Mouse (Mus musculus) liver (tissue): ENCODE data around the gene Grk1.

Experiments
- DNase-seq: peaks from one replicate; pipeline ENCODE4 v3.0.0-alpha.2; 2020; ENCODE audit warnings: mixed read lengths

The Grk1 gene

GRCm38 (mm10) chr8:13404666-13405131, at the start of gene Grk1:
Grk1 (plus strand) TSS chr8:13405081.
- no peak for DNase-seq

- no peak for DNase-seq
These were observed 48.7 kb upstream of the Grk1 start for GRCm38 (mm10) chr8:13356221-13356620.

- DNase-seq = no peak
These were observed 48.2 kb upstream of the Grk1 start for GRCm38 (mm10) chr8:13356681-13357080.

GRCm38 (mm10) chr8:13360213-13360612, 44.7 kb upstream of the Grk1 start:
- no peak for DNase-seq

GRCm38 (mm10) chr8:13361865-13362264, 43.0 kb upstream of the Grk1 start:
- DNase-seq = peak; percentile 50

GRCm38 (mm10) chr8:13373151-13373662, 31.7 kb upstream of the Grk1 start:
- no peak for DNase-seq

GRCm38 (mm10) chr8:13381630-13382029, 23.3 kb upstream of the Grk1 start:
- DNase-seq = no peak

- no peak for DNase-seq
These were observed 22.3 kb upstream of the Grk1 start for GRCm38 (mm10) chr8:13382536-13382935.

- DNase-seq = no peak
These were observed 21.9 kb upstream of the Grk1 start for GRCm38 (mm10) chr8:13382999-13383398.

GRCm38 (mm10) chr8:13386366-13386765, 18.5 kb upstream of the Grk1 start:
- DNase-seq = no peak

- no peak for DNase-seq
These were observed 17.2 kb upstream of the Grk1 start for GRCm38 (mm10) chr8:13387728-13388127.

GRCm38 (mm10) chr8:13388744-13389143, 16.1 kb upstream of the Grk1 start:
- no peak for DNase-seq

GRCm38 (mm10) chr8:13393869-13394268, 11.0 kb upstream of the Grk1 start:
- DNase-seq = no peak

GRCm38 (mm10) chr8:13396725-13397124, 8.2 kb upstream of the Grk1 start, which contains the start of gene Atp4b:
Atp4b (minus strand) TSS chr8:13396825.
- no peak for DNase-seq

- no peak for DNase-seq
These were observed 1.4 kb upstream of the Grk1 start for GRCm38 (mm10) chr8:13403517-13403916.

- no peak for DNase-seq
These were observed 1.1 kb downstream of the Grk1 start for GRCm38 (mm10) chr8:13406011-13406410.

- DNase-seq = peak; percentile 65
These were observed 6.7 kb downstream of the Grk1 start for GRCm38 (mm10) chr8:13411597-13411996.

- peak; percentile 65 for DNase-seq
These were observed 8.1 kb downstream of the Grk1 start for GRCm38 (mm10) chr8:13412891-13413558.

GRCm38 (mm10) chr8:13413823-13414390, 9.0 kb downstream of the Grk1 start:
- peak; percentile 34 for DNase-seq

GRCm38 (mm10) chr8:13415879-13416278, 11.0 kb downstream of the Grk1 start:
- DNase-seq = no peak

GRCm38 (mm10) chr8:13419111-13419639, 14.3 kb downstream of the Grk1 start:
- DNase-seq = no peak

- DNase-seq = no peak
These were observed 16.1 kb downstream of the Grk1 start for GRCm38 (mm10) chr8:13420970-13421369.

- DNase-seq = no peak
These were observed 22.5 kb downstream of the Grk1 start for GRCm38 (mm10) chr8:13427351-13427750.

GRCm38 (mm10) chr8:13428156-13428555, 23.3 kb downstream of the Grk1 start:
- DNase-seq = no peak
